Mouse (Mus musculus) ovary, adult 18-20 months (tissue): ENCODE data around the gene Adamtsl1.

ENCODE experiments used
- DNase-seq: peaks from one replicate; pipeline ENCODE4 v3.0.0; 2022; ENCODE audit warnings: low spot score, mixed read lengths

Adamtsl1 gene

GRCm38 (mm10) chr4:86407200-86407527 lies 893.2 kb downstream of the Adamtsl1 start:
- no peak for DNase-seq

- no peak for DNase-seq
These were observed 894.4 kb downstream of the Adamtsl1 start for GRCm38 (mm10) chr4:86408421-86408820.

- no peak for DNase-seq
These were observed 897.0 kb downstream of the Adamtsl1 start for GRCm38 (mm10) chr4:86410946-86411345.

- no peak for DNase-seq
These were observed 899.4 kb downstream of the Adamtsl1 start for GRCm38 (mm10) chr4:86413388-86413787.

GRCm38 (mm10) chr4:86416401-86417025 lies 902.5 kb downstream of the Adamtsl1 start:
- no peak for DNase-seq

- no peak for DNase-seq
These were observed 908.6 kb downstream of the Adamtsl1 start for GRCm38 (mm10) chr4:86422586-86422985.

GRCm38 (mm10) chr4:86425581-86425980 lies 911.6 kb downstream of the Adamtsl1 start:
- DNase-seq: no peak

GRCm38 (mm10) chr4:86426549-86426948 lies 912.6 kb downstream of the Adamtsl1 start:
- DNase-seq: no peak

GRCm38 (mm10) chr4:86427312-86427711 lies 913.3 kb downstream of the Adamtsl1 start:
- no peak for DNase-seq

GRCm38 (mm10) chr4:86428091-86428745 lies 914.2 kb downstream of the Adamtsl1 start:
- DNase-seq: no peak

GRCm38 (mm10) chr4:86435631-86436030 lies 921.7 kb downstream of the Adamtsl1 start:
- no peak for DNase-seq

GRCm38 (mm10) chr4:86436336-86436735 lies 922.4 kb downstream of the Adamtsl1 start:
- DNase-seq: no peak

- DNase-seq: no peak
These were observed 936.5 kb downstream of the Adamtsl1 start for GRCm38 (mm10) chr4:86450468-86450867.

- DNase-seq: no peak
These were observed 950.8 kb downstream of the Adamtsl1 start for GRCm38 (mm10) chr4:86464808-86465207.
